Mouse (Mus musculus) kidney, adult 11 months (tissue): ENCODE results near the gene Pik3c2g.
A peak's percentile ranks its signal among the peaks of the same experiment; 100 is the strongest.
"Not testable (repeated sequence)": the region's sequence is repeated elsewhere in the genome, so short reads cannot be mapped to it uniquely, and the experiment has no call there.

ENCODE experiments used
- DNase-seq: peaks from one replicate; pipeline ENCODE4 v3.0.0; 2022

The Pik3c2g gene

GRCm38 (mm10) chr6:139934861-139935260 lies 347.8 kb downstream of the Pik3c2g start:
- DNase-seq = no peak

- DNase-seq = not testable (repeated sequence)
These were observed 350.6 kb downstream of the Pik3c2g start for GRCm38 (mm10) chr6:139937581-139937980.

GRCm38 (mm10) chr6:139947106-139947879 lies 360.3 kb downstream of the Pik3c2g start:
- DNase-seq = peak; percentile 64

- no peak for DNase-seq
These were observed 366.6 kb downstream of the Pik3c2g start for GRCm38 (mm10) chr6:139953596-139953995.

- DNase-seq = no peak
These were observed 370.7 kb downstream of the Pik3c2g start for GRCm38 (mm10) chr6:139957531-139958241.

- no peak for DNase-seq
These were observed 376.8 kb downstream of the Pik3c2g start for GRCm38 (mm10) chr6:139963775-139964174.

- no peak for DNase-seq
These were observed 377.9 kb downstream of the Pik3c2g start for GRCm38 (mm10) chr6:139964895-139965294.

- no peak for DNase-seq
These were observed 379.7 kb downstream of the Pik3c2g start for GRCm38 (mm10) chr6:139966684-139967083.

GRCm38 (mm10) chr6:139971608-139972298 lies 384.7 kb downstream of the Pik3c2g start:
- no peak for DNase-seq

GRCm38 (mm10) chr6:139974668-139975067 lies 387.6 kb downstream of the Pik3c2g start:
- DNase-seq = no peak

GRCm38 (mm10) chr6:139978114-139978513 lies 391.1 kb downstream of the Pik3c2g start:
- DNase-seq = no peak

GRCm38 (mm10) chr6:139981061-139981460 lies 394.0 kb downstream of the Pik3c2g start:
- DNase-seq = peak; percentile 11

GRCm38 (mm10) chr6:139984069-139984468 lies 397.0 kb downstream of the Pik3c2g start:
- DNase-seq = no peak

- DNase-seq = no peak
These were observed 399.5 kb downstream of the Pik3c2g start for GRCm38 (mm10) chr6:139986564-139986963.

- DNase-seq = no peak
These were observed 402.1 kb downstream of the Pik3c2g start for GRCm38 (mm10) chr6:139989075-139989474.

- DNase-seq = no peak
These were observed 402.6 kb downstream of the Pik3c2g start for GRCm38 (mm10) chr6:139989597-139989996.

GRCm38 (mm10) chr6:140005181-140005580 lies 418.2 kb downstream of the Pik3c2g start:
- no peak for DNase-seq
